Mouse (Mus musculus): Measurements from ENCODE around the gene Bmper. TPM values are rescaled to one million over a fixed set of nuclear protein-coding genes. Genes with fewer than 3 reads are reported as not detected.

Bmper gene
- total and polyA plus RNA-seq, 3 experiments = 0.11 TPM; not detected in 2

DNA sequence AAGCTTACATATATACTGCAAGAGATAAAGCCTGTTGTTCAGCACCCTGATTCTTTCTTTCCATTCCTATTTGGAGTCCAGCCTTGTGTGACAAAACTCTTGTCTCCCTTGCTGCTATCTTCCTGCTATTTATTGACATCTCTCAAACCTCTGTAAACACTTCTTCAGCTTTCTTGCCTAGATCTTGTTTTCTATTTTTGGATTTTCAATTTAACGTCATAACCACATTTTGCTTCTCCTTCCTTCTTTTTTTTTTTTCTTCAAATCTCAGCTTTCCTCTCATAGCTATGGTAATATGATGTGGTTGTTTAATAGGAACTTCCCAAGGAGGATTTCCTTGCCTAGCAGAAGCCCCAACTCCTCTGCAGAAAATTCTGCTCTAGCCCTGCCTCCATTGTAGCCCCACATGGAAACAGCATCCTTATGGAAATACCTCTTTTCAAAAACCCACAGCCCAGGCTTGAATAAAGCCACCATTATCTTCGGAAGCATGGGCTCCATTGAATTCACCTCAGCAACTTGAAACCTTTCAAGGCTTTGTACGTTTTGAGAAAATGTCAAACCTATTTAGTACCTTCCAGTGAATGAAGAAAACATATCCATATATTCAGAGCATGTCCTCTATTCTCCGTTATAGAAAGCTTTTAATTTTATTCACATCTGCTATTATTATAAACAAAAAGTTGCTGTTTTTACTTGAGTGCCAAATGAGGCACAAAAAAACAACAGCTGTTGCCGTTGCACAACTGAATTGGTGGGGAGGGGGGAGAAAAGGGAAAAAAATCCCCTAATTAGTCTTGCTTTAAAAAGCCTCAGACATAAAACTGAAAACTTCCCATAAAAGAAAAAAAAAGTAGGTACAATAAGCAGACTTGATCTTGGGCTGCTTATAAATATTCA is 155.2 kb downstream of the Bmper start:
- TF ChIP-seq CTCF (IDR thresholded peaks at IDR 0.05; ENCODE audit: low read depth, low read length) (no peak), TAL1 (conservative IDR thresholded peaks at IDR 0.05; ENCODE audit: low read depth, low read length) (no peak)
- Histone ChIP-seq H3K9me3 (replicated peaks) (no peaks in the 10 kb centered on the region), H3K4me3 (ENCODE audit: low read depth, low read length) (no peak overlapping the region), H3K27me3 (ENCODE audit: insufficient read depth, low read length) (peaks cover 6% of the 10 kb centered on the region; the same call in 1 of the 2 replicates), H3K36me3 (replicated peaks) (no peaks in the 10 kb centered on the region), H3K4me1 (ENCODE audit: insufficient read depth, low read depth, low read length) (no peaks in the 10 kb centered on the region)
- ATAC-seq (ENCODE audit: extremely low read depth, insufficient number of reproducible peaks, low FRiP score, poor library complexity, severe bottlenecking) (no peak), DNase-seq (ENCODE audit: low spot score) (no peak)

DNA sequence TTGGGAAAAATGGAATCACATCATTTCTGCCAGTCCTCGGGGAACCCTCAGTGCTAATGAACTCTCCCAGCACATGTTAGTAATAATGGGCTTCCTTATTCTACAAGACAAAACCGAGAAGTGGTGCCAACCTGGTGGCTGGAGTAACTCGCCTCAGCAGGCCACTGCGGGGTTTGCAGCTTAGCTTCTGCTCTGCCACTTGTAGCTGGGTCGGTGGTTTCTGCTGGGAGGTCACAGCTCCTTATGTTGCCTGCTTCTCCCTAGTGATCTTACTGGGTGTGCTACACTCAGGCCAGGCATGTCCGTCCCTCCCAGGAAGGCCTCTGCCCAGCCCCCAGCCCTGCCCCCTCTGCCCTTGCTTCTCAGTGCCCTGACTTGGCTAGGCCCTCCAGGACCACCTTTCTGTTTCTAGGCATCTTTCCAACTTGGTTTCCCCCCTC is 155.9 kb downstream of the Bmper start:
- Histone ChIP-seq H3K27me3 (ENCODE audit: insufficient read depth, low read length) (peaks cover 8% of the 10 kb centered on the region; the same call in 1 of the 2 replicates), H3K4me3 (ENCODE audit: low read depth, low read length) (no peak overlapping the region), H3K36me3 (replicated peaks) (no peaks in the 10 kb centered on the region), H3K9me3 (replicated peaks) (no peaks in the 10 kb centered on the region), H3K4me1 (ENCODE audit: insufficient read depth, low read depth, low read length) (no peaks in the 10 kb centered on the region)
- no peak for TF ChIP-seq TAL1 (conservative IDR thresholded peaks at IDR 0.05; ENCODE audit: low read depth, low read length)
- TF ChIP-seq CTCF (IDR thresholded peaks at IDR 0.05; ENCODE audit: low read depth, low read length) = no peak
- TF ChIP-seq GATA1 (IDR thresholded peaks at IDR 0.05; ENCODE audit: borderline replicate concordance, low read length) = no peak
- no peak for TF ChIP-seq GATA2 (IDR thresholded peaks at IDR 0.05; ENCODE audit: borderline replicate concordance, low read depth, low read length)
- no peak for TF ChIP-seq POLR2AphosphoS5 (IDR thresholded peaks at IDR 0.05; ENCODE audit: insufficient replicate concordance, low read depth, low read length)
- no peak for ATAC-seq (ENCODE audit: extremely low read depth, insufficient number of reproducible peaks, low FRiP score, poor library complexity, severe bottlenecking)
- DNase-seq (ENCODE audit: low spot score) = no peak

DNA sequence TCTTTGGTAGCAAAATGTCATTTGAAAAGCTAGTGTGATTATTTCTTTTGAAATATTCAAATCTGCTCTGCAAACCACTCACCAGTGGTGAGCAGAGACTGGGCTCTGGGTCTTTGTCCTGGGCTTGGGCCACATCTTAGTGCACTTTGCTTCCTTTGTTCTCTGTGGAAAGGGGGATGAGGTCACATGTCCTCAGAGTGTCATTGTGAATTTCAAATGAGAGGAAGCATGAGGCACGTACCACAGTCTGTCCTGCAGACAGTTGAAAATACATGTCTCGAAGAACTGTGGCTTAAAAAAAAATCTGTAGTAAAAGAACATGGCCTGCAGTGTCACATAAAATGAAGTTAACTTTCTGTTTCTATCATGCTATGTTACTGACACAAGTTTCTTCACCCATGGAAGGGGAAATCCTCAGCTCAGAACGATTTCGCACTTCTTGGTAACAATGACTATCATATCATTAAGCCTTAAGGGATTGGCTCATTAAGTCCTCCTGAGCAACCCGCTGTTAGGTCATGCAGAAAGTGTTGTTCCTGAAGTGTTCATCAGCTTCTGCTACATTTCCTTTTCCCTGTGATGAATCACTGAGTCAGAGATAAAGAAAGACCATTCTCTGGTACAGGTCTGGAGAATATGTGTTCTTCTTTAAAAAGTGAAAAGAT is 157.4 kb downstream of the Bmper start:
- Histone ChIP-seq H3K4me1 (ENCODE audit: insufficient read depth, low read depth, low read length) (no peaks in the 10 kb centered on the region), H3K4me3 (ENCODE audit: low read depth, low read length) (no peak overlapping the region), H3K9me3 (replicated peaks) (no peaks in the 10 kb centered on the region), H3K36me3 (replicated peaks) (no peaks in the 10 kb centered on the region), H3K27me3 (ENCODE audit: insufficient read depth, low read length) (peaks cover 8% of the 10 kb centered on the region; the same call in 1 of the 2 replicates)
- TF ChIP-seq CTCF (IDR thresholded peaks at IDR 0.05; ENCODE audit: low read depth, low read length) (no peak), GATA2 (IDR thresholded peaks at IDR 0.05; ENCODE audit: borderline replicate concordance, low read depth, low read length) (no peak), TAL1 (conservative IDR thresholded peaks at IDR 0.05; ENCODE audit: low read depth, low read length) (no peak), POLR2AphosphoS5 (IDR thresholded peaks at IDR 0.05; ENCODE audit: insufficient replicate concordance, low read depth, low read length) (no peak), GATA1 (IDR thresholded peaks at IDR 0.05; ENCODE audit: borderline replicate concordance, low read length) (no peak)
- DNase-seq (ENCODE audit: low spot score) = no peak
- no peak for ATAC-seq (ENCODE audit: extremely low read depth, insufficient number of reproducible peaks, low FRiP score, poor library complexity, severe bottlenecking)

DNA sequence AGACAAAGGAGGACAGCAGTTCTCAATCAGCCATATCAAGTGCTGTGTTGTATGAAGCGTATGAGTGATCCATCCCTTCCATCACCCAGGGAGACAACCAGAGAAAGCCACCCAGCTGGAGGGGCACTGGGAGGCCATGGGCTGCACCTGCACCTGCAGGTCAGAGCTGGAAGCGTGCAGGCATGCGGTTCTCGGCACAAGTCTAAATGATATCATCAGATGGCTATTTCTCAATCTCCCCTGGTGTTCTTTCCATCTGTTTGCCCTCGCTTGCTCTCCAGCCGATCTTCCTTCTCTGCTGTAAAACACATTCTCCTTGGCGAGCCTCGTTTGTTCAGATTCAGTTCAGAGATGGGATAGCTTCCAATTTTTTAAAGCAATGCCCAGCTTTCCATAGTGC is 160.4 kb downstream of the Bmper start:
- Histone ChIP-seq H3K27me3 (ENCODE audit: insufficient read depth, low read length) (peaks cover 12% of the 10 kb centered on the region; the same call in 1 of the 2 replicates), H3K4me3 (ENCODE audit: low read depth, low read length) (no peak overlapping the region), H3K9me3 (replicated peaks) (no peaks in the 10 kb centered on the region), H3K36me3 (replicated peaks) (no peaks in the 10 kb centered on the region), H3K4me1 (ENCODE audit: insufficient read depth, low read depth, low read length) (no peaks in the 10 kb centered on the region)
- DNase-seq (ENCODE audit: low spot score) (no peak), ATAC-seq (ENCODE audit: extremely low read depth, insufficient number of reproducible peaks, low FRiP score, poor library complexity, severe bottlenecking) (no peak)
- TF ChIP-seq GATA1 (IDR thresholded peaks at IDR 0.05; ENCODE audit: borderline replicate concordance, low read length) (no peak), CTCF (IDR thresholded peaks at IDR 0.05; ENCODE audit: low read depth, low read length) (no peak), POLR2AphosphoS5 (IDR thresholded peaks at IDR 0.05; ENCODE audit: insufficient replicate concordance, low read depth, low read length) (no peak), GATA2 (IDR thresholded peaks at IDR 0.05; ENCODE audit: borderline replicate concordance, low read depth, low read length) (no peak), TAL1 (conservative IDR thresholded peaks at IDR 0.05; ENCODE audit: low read depth, low read length) (no peak)

DNA sequence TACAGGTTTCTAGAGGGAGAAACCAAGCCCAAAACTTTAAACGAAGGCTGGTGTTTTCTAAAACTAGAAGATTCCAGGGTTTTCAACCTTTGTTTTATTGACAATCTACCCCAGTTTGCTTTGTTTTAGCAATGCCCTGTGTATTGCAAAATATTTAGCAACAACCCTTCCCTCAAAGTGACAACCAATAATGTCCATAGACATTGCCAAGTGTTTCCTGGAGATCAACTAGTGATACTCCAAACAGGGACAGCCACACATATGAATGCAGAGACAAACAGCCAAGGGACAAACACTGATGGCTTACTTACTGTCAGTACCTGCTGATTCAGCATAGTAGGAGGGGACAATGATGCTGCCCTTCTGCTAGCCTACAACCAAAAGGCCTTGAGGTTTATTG is 161.0 kb downstream of the Bmper start:
- H3K9me3 ChIP-seq (replicated peaks) = no peaks in the 10 kb centered on the region
- TF ChIP-seq TAL1 (conservative IDR thresholded peaks at IDR 0.05; ENCODE audit: low read depth, low read length) = no peak
- H3K27me3 ChIP-seq (ENCODE audit: insufficient read depth, low read length) = peaks cover 9% of the 10 kb centered on the region; the same call in 1 of the 2 replicates
- H3K4me1 ChIP-seq (ENCODE audit: insufficient read depth, low read depth, low read length) = no peaks in the 10 kb centered on the region
- DNase-seq (ENCODE audit: low spot score) (no peak), ATAC-seq (ENCODE audit: extremely low read depth, insufficient number of reproducible peaks, low FRiP score, poor library complexity, severe bottlenecking) (no peak)
- no peak overlapping the region for H3K4me3 ChIP-seq (ENCODE audit: low read depth, low read length)
- no peaks in the 10 kb centered on the region for H3K36me3 ChIP-seq (replicated peaks)

DNA sequence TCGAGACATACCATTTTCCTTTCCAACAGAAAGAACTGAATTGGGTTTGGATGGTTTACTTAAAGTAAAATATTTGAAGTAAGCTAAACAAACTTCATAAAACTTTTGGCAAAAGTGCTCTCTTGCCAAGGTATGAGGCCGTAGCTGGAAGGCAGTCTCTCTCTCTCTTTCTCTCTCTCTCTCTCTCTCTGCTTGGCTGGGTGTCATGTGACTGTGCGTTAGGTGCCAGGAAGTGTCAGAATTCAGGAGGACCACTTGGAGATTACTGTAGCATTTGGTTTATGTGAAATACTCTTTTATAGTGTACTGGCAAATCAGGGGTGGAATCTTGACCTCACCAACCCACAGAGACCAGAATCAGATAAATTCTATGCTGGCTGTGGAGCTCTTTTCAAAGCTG is 162.0 kb downstream of the Bmper start:
- peaks cover 8% of the 10 kb centered on the region; the same call in 1 of the 2 replicates for H3K27me3 ChIP-seq (ENCODE audit: insufficient read depth, low read length)
- no peaks in the 10 kb centered on the region for H3K36me3 ChIP-seq (replicated peaks)
- no peaks in the 10 kb centered on the region for H3K9me3 ChIP-seq (replicated peaks)
- no peak overlapping the region for H3K4me3 ChIP-seq (ENCODE audit: low read depth, low read length)
- TF ChIP-seq GATA2 (IDR thresholded peaks at IDR 0.05; ENCODE audit: borderline replicate concordance, low read depth, low read length) (no peak), GATA1 (IDR thresholded peaks at IDR 0.05; ENCODE audit: borderline replicate concordance, low read length) (no peak), CTCF (IDR thresholded peaks at IDR 0.05; ENCODE audit: low read depth, low read length) (no peak), POLR2AphosphoS5 (IDR thresholded peaks at IDR 0.05; ENCODE audit: insufficient replicate concordance, low read depth, low read length) (no peak), TAL1 (conservative IDR thresholded peaks at IDR 0.05; ENCODE audit: low read depth, low read length) (no peak)
- ATAC-seq (ENCODE audit: extremely low read depth, insufficient number of reproducible peaks, low FRiP score, poor library complexity, severe bottlenecking) = no peak
- no peaks in the 10 kb centered on the region for H3K4me1 ChIP-seq (ENCODE audit: insufficient read depth, low read depth, low read length)
- no peak for DNase-seq (ENCODE audit: low spot score)
